Mouse (Mus musculus) neural tube, embryonic 14.5 days (tissue): ENCODE results near the gene Ddx10. TPM values are rescaled to one million over a fixed set of nuclear protein-coding genes. Genes with fewer than 3 reads are reported as not detected.

ENCODE experiments used
- ATAC-seq: fragments of 200-750 bp; cut with Nextera tagmentation; 2 replicates; pipeline ENCODE4 v1.8.0; 2017; ENCODE audit warnings: low read depth, mild to moderate bottlenecking, moderate TSS enrichment, moderate library complexity
- H3K27ac ChIP-seq: fragments of 300-500 bp; sonication (generic); 2 replicates; pipeline ENCODE4 v1.5.1; 2014; ENCODE audit warnings: low read depth, mild to moderate bottlenecking, control low read depth, low read length, moderate library complexity, mixed read lengths
- H3K27me3 ChIP-seq: fragments of 300-500 bp; sonication (generic); 2 replicates; pipeline ENCODE4 v1.6.1; 2014; ENCODE audit warnings: low read length; ENCODE audit not compliant: control insufficient read depth, insufficient read depth
- H3K36me3 ChIP-seq: fragments of 300-500 bp; sonication (generic); 2 replicates; pipeline ENCODE4 v1.6.1; 2014; ENCODE audit warnings: low read length, mixed read lengths; ENCODE audit not compliant: control insufficient read depth, insufficient read depth
- H3K4me1 ChIP-seq: fragments of 300-500 bp; sonication (generic); 2 replicates; pipeline ENCODE4 v1.6.1; 2014; ENCODE audit warnings: low read length; ENCODE audit not compliant: control insufficient read depth, insufficient read depth
- H3K4me2 ChIP-seq: fragments of 300-500 bp; sonication (generic); 2 replicates; pipeline ENCODE4 v1.6.1; 2014; ENCODE audit warnings: mild to moderate bottlenecking, low read depth, low read length, control low read depth
- H3K4me3 ChIP-seq: fragments of 300-500 bp; sonication (generic); 2 replicates; pipeline ENCODE4 v1.5.1; 2014; ENCODE audit warnings: low read depth, low read length, control low read depth, mixed read lengths
- H3K9ac ChIP-seq: fragments of 300-500 bp; sonication (generic); replicated peaks from 2 replicates; pipeline ENCODE4 v1.6.1; 2014; ENCODE audit warnings: low read depth, mild to moderate bottlenecking, control low read depth, low read length, mixed read lengths
- H3K9me3 ChIP-seq: fragments of 300-500 bp; sonication (generic); 2 replicates; pipeline ENCODE4 v1.6.1; 2016; ENCODE audit warnings: low read length; ENCODE audit not compliant: control insufficient read depth
- WGBS: fragments of 180-500 bp; shearing (Covaris S2); extraction: QIAGEN DNeasy Blood & Tissue Kit; methylation state at CpG from one replicate; pipeline ENCODE4 v1.1.7; 2014; 5-methylcytosine and 5-hydroxymethylcytosine counted together
- polyA plus RNA-seq: library from polyadenylated mRNA; unstranded; fragments of >200 nt; fragmentation: Nextera tagmentation; extraction: Ambion mirVana; gene quantifications from 2 replicates; pipeline ENCODE4 v1.2.1, GENCODE M21; 2014

The Ddx10 gene
- 25.2 and 29.2 TPM in 2 replicates for polyA plus RNA-seq

- Histone ChIP-seq H3K36me3 (no peaks in the 10 kb centered on the region), H3K9ac (peak within 1 kb of the TSS; percentile 64), H3K4me3 (peak within 1 kb of the TSS; percentile 74), H3K4me1 (peaks cover 13% of the 10 kb centered on the region), H3K9me3 (no peaks in the 10 kb centered on the region), H3K27me3 (no peaks in the 10 kb centered on the region), H3K27ac (no peak within 1 kb of the TSS), H3K4me2 (peak within 1 kb of the TSS; percentile 64)
- under 1% methylated on average over 35 of the region's 35 CpGs for WGBS
- peak; percentile 99 for ATAC-seq
These were observed at the start of gene Ddx10 for GRCm38 (mm10) chr9:53247953-53248397. Gene Ddx10 (minus strand): TSS chr9:53248053.

GRCm38 (mm10) chr9:53292833-53293232, 45.0 kb upstream of the Ddx10 start:
- no peak for ATAC-seq

GRCm38 (mm10) chr9:53290006-53290405, 42.2 kb upstream of the Ddx10 start:
- no peak overlapping the region for H3K4me2 ChIP-seq
- ATAC-seq = no peak
- H3K9me3 ChIP-seq = no peaks in the 10 kb centered on the region
- no peaks in the 10 kb centered on the region for H3K36me3 ChIP-seq
- 90% methylated on average over 3 of the region's 3 CpGs for WGBS
- H3K4me1 ChIP-seq = no peaks in the 10 kb centered on the region
- no peak overlapping the region for H3K27ac ChIP-seq
- no peak overlapping the region for H3K9ac ChIP-seq
- H3K4me3 ChIP-seq = no peak overlapping the region
- no peaks in the 10 kb centered on the region for H3K27me3 ChIP-seq

More at GRCm38 (mm10) chr9:53292833-53293232, 45.0 kb upstream of the Ddx10 start:
- no peaks in the 10 kb centered on the region for H3K4me1 ChIP-seq
- no peaks in the 10 kb centered on the region for H3K36me3 ChIP-seq
- no peak overlapping the region for H3K4me2 ChIP-seq
- no peak overlapping the region for H3K4me3 ChIP-seq
- H3K27ac ChIP-seq = no peak overlapping the region
- no peak overlapping the region for H3K9ac ChIP-seq
- no peaks in the 10 kb centered on the region for H3K27me3 ChIP-seq
- H3K9me3 ChIP-seq = no peaks in the 10 kb centered on the region

- WGBS = 88% methylated on average over 6 of the region's 6 CpGs
- H3K27ac ChIP-seq = no peak overlapping the region
- H3K9ac ChIP-seq = no peak overlapping the region
- no peaks in the 10 kb centered on the region for H3K27me3 ChIP-seq
- no peaks in the 10 kb centered on the region for H3K9me3 ChIP-seq
- H3K4me1 ChIP-seq = no peaks in the 10 kb centered on the region
- no peak overlapping the region for H3K4me3 ChIP-seq
- H3K36me3 ChIP-seq = no peaks in the 10 kb centered on the region
- ATAC-seq = no peak
- H3K4me2 ChIP-seq = no peak overlapping the region
These were observed 38.9 kb upstream of the Ddx10 start for GRCm38 (mm10) chr9:53286793-53287192.

GRCm38 (mm10) chr9:53278997-53279396, 31.1 kb upstream of the Ddx10 start:
- H3K9me3 ChIP-seq = no peaks in the 10 kb centered on the region
- H3K4me1 ChIP-seq = no peaks in the 10 kb centered on the region
- no peak overlapping the region for H3K4me3 ChIP-seq
- no peak overlapping the region for H3K4me2 ChIP-seq
- ATAC-seq = no peak
- 95% methylated on average over 2 of the region's 2 CpGs for WGBS
- H3K9ac ChIP-seq = no peak overlapping the region
- no peak overlapping the region for H3K27ac ChIP-seq
- H3K27me3 ChIP-seq = no peaks in the 10 kb centered on the region
- H3K36me3 ChIP-seq = no peaks in the 10 kb centered on the region

- Histone ChIP-seq H3K9me3 (no peaks in the 10 kb centered on the region), H3K4me1 (no peaks in the 10 kb centered on the region), H3K9ac (no peak overlapping the region), H3K4me2 (no peak overlapping the region), H3K27ac (no peak overlapping the region), H3K36me3 (no peaks in the 10 kb centered on the region), H3K27me3 (no peaks in the 10 kb centered on the region), H3K4me3 (no peak overlapping the region)
- ATAC-seq = no peak
- 90% methylated on average over 1 of the region's 1 CpGs for WGBS
These were observed 28.5 kb upstream of the Ddx10 start for GRCm38 (mm10) chr9:53276381-53276780.

GRCm38 (mm10) chr9:53272714-53273113, 24.9 kb upstream of the Ddx10 start:
- no peaks in the 10 kb centered on the region for H3K4me1 ChIP-seq
- no peak overlapping the region for H3K27ac ChIP-seq
- no peaks in the 10 kb centered on the region for H3K27me3 ChIP-seq
- no peak for ATAC-seq
- 81% methylated on average over 4 of the region's 4 CpGs for WGBS
- H3K9me3 ChIP-seq = no peaks in the 10 kb centered on the region
- H3K4me2 ChIP-seq = no peak overlapping the region
- no peak overlapping the region for H3K9ac ChIP-seq
- no peaks in the 10 kb centered on the region for H3K36me3 ChIP-seq
- H3K4me3 ChIP-seq = no peak overlapping the region

- H3K4me1 ChIP-seq = no peaks in the 10 kb centered on the region
- H3K36me3 ChIP-seq = no peaks in the 10 kb centered on the region
These were observed 24.4 kb upstream of the Ddx10 start for GRCm38 (mm10) chr9:53272207-53272606.

GRCm38 (mm10) chr9:53271281-53272022, 23.6 kb upstream of the Ddx10 start:
- no peak overlapping the region for H3K4me3 ChIP-seq
- H3K4me1 ChIP-seq = no peaks in the 10 kb centered on the region
- H3K9ac ChIP-seq = no peak overlapping the region
- no peak for ATAC-seq
- H3K36me3 ChIP-seq = no peaks in the 10 kb centered on the region
- no peak overlapping the region for H3K27ac ChIP-seq
- no peaks in the 10 kb centered on the region for H3K9me3 ChIP-seq
- 73% methylated on average over 5 of the region's 5 CpGs for WGBS
- no peak overlapping the region for H3K4me2 ChIP-seq
- H3K27me3 ChIP-seq = no peaks in the 10 kb centered on the region

More at GRCm38 (mm10) chr9:53272207-53272606, 24.4 kb upstream of the Ddx10 start:
- H3K27ac ChIP-seq = no peak overlapping the region
- ATAC-seq = no peak
- WGBS = 60% methylated on average over 5 of the region's 5 CpGs
- no peak overlapping the region for H3K4me3 ChIP-seq
- no peaks in the 10 kb centered on the region for H3K9me3 ChIP-seq
- no peak overlapping the region for H3K9ac ChIP-seq
- H3K27me3 ChIP-seq = no peaks in the 10 kb centered on the region
- no peak overlapping the region for H3K4me2 ChIP-seq
